Mouse (Mus musculus): ENCODE measurements around the gene Btbd7. TPM values are rescaled to one million over a fixed set of nuclear protein-coding genes. Genes with fewer than 3 reads are reported as not detected.

Btbd7 gene
- polyA plus RNA-seq, 1 experiment from 2014 or later: 18.1 TPM

DNA sequence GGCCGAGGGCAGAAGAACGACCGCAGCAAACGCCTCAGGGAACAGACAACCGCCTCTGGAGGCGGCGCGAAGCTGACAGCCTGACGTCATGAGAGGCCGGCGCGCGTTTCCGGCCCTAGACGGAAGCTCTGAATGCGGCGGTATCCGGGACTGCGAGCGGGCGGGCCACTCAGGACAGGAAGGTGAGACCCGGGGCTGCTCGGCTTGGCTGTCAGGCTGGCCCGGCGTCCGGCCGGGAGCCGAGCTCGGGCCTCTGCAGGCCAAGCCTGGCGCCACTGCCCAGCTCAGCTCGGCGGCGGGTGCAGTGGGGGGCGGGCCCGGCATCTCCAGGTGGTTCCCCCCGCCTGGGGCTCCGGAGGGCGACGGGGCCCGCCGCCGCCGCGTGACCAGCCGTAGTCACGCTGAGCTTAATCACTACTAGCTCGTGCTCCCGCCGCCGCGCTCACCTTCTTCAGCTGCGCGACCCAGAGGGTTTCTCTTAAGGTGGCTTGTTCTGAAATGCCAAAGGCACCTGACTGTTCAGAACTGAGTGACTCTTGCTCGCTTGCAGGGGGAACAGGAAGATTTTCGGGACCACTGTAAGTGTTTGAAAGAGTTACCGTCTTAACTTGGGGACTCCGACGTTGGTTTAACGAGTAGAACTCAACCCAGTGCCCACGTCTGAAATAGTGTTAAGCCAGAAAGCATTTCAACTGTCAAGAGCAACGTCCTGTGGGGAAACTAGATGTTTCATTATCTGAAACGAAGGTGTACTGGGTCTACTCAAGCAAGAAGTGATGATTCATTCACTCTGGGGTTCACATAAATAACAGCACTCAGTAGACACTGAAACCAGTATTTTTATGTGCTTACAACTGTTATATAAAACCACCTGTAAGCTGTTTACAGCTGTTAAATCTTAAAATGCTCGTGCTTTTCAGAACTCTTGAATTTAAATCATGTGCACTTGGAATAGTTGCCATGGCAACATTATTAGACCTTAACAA is 134.4 kb downstream of the Btbd7 start, which contains the start of the genes Moap1 and Tmem251:
Gene Moap1 (minus strand): TSS at position 73 of the 986 bp plus-strand sequence.
Gene Tmem251 (plus strand): TSS at position 174 of the 986 bp plus-strand sequence.
- Histone ChIP-seq H3K4me1 (replicated peaks; ENCODE audit: control insufficient read depth, insufficient read depth, low read length) (peaks cover 15% of the 10 kb centered on the region), H3K36me3 (ENCODE audit: control insufficient read depth, insufficient read depth, low read length) (peaks cover 2% of the 10 kb centered on the region; the same call in 1 of the 2 replicates), H3K27ac (ENCODE audit: low read length) (peak within 1 kb of the TSS; percentile 92), H3K9ac (ENCODE audit: low read length) (peak within 1 kb of the TSS; percentile 86), H3K4me2 (ENCODE audit: low read depth, low read length) (peak within 1 kb of the TSS; percentile 70), H3K4me3 (ENCODE audit: low read length) (peak within 1 kb of the TSS; percentile 88), H3K9me3 (ENCODE audit: control insufficient read depth, low read length) (no peaks in the 10 kb centered on the region), H3K27me3 (ENCODE audit: control insufficient read depth, insufficient read depth, low read depth, low read length) (no peaks in the 10 kb centered on the region)
- peak; percentile 98 for ATAC-seq (ENCODE audit: low read depth)
- under 1% methylated on average over 63 of the region's 63 CpGs for WGBS

DNA sequence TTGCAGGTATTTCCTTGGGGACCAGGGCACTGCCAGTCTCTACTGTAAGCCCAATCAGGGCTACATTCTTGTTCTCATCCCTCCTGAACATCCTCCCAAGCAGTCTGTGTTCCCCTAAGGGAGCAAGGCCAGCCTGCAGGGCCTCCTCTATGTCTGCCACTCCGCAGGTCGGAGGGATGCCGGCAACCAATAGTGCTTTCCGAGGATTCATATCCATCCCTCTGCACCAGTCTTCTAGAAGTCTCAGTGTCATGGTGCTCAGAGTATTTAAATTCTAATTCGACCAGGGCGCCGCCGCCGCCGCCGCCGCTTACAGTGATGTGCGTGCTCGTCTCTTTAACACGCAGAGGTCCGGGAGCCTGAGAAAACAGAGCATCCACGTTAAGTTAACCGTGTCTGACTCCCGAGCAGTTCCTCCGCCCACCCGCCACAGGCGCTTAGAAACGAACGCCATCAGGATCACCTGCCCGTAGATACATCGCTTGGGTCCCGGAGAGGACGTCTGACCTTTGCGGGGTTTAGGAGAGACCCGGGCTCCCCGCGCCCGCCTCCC is 135.2 kb downstream of the Btbd7 start:
- ATAC-seq (ENCODE audit: low read depth): peak; percentile 32; the same call in 1 of the 2 replicates
- under 1% methylated on average over 33 of the region's 33 CpGs for WGBS

DNA sequence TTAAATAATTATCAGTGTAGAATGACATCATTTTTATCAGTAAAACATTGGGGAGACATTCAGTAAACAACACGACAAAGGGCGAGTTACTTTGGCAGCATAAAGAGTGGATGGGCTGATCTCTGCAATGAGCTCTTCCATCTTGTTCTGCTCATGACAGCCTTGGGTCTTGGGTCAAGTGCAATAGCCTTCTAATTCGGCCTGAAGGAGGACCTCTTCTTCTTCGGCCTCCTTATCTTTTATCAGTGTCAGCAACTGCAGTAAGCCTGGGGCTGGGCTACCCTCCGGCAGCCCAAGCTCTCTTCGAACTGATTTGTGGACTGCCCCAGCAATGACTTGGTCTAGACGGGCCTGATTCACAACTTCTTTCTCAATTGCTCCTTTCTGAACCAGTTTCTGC is 136.2 kb downstream of the Btbd7 start:
- no peak overlapping the region for H3K4me3 ChIP-seq (ENCODE audit: low read length)
- no peaks in the 10 kb centered on the region for H3K36me3 ChIP-seq (ENCODE audit: control insufficient read depth, insufficient read depth, low read length)
- no peaks in the 10 kb centered on the region for H3K9me3 ChIP-seq (ENCODE audit: control insufficient read depth, low read length)
- no peak overlapping the region for H3K27ac ChIP-seq (ENCODE audit: low read length)
- WGBS: 72% methylated on average over 7 of the region's 7 CpGs
- no peak overlapping the region for H3K9ac ChIP-seq (ENCODE audit: low read length)
- H3K4me2 ChIP-seq (ENCODE audit: low read depth, low read length): no peak overlapping the region
- ATAC-seq (ENCODE audit: low read depth): no peak
- peaks cover 15% of the 10 kb centered on the region for H3K4me1 ChIP-seq (replicated peaks; ENCODE audit: control insufficient read depth, insufficient read depth, low read length)
- no peaks in the 10 kb centered on the region for H3K27me3 ChIP-seq (ENCODE audit: control insufficient read depth, insufficient read depth, low read depth, low read length)

More for the DNA sequence above, 135.2 kb downstream of the Btbd7 start:
- Histone ChIP-seq H3K36me3 (ENCODE audit: control insufficient read depth, insufficient read depth, low read length) (no peaks in the 10 kb centered on the region), H3K27ac (ENCODE audit: low read length) (peak overlapping the region; percentile 92), H3K27me3 (ENCODE audit: control insufficient read depth, insufficient read depth, low read depth, low read length) (no peaks in the 10 kb centered on the region), H3K9ac (ENCODE audit: low read length) (peak overlapping the region; percentile 86), H3K9me3 (ENCODE audit: control insufficient read depth, low read length) (no peaks in the 10 kb centered on the region), H3K4me1 (replicated peaks; ENCODE audit: control insufficient read depth, insufficient read depth, low read length) (peaks cover 15% of the 10 kb centered on the region), H3K4me3 (ENCODE audit: low read length) (peak overlapping the region; percentile 88), H3K4me2 (ENCODE audit: low read depth, low read length) (peak overlapping the region; percentile 70)

DNA sequence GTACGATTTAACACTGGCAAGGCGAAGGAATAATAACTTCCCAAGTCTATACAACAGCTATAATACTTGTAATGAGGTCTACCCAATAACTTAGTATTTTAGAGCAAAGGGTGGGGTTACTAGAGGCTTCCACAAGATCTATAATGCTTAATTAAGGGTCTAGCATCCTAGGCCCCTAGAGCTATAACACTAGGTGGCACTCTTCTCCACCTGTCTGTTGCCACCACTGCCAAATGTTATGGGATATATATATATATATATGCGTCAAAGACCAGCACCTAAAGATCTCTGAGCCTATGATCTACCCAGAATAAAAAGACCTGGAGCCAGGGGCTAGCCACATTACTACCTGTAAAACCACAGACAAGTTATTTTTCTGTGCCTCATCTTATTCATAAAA is 138.0 kb downstream of the Btbd7 start:
- H3K9me3 ChIP-seq (ENCODE audit: control insufficient read depth, low read length): no peaks in the 10 kb centered on the region
- H3K4me2 ChIP-seq (ENCODE audit: low read depth, low read length): no peak overlapping the region
- no peak overlapping the region for H3K4me3 ChIP-seq (ENCODE audit: low read length)
- H3K27me3 ChIP-seq (ENCODE audit: control insufficient read depth, insufficient read depth, low read depth, low read length): no peaks in the 10 kb centered on the region
- 64% methylated on average over 3 of the region's 3 CpGs for WGBS
- H3K9ac ChIP-seq (ENCODE audit: low read length): no peak overlapping the region
- peaks cover 15% of the 10 kb centered on the region for H3K4me1 ChIP-seq (replicated peaks; ENCODE audit: control insufficient read depth, insufficient read depth, low read length)
- no peaks in the 10 kb centered on the region for H3K36me3 ChIP-seq (ENCODE audit: control insufficient read depth, insufficient read depth, low read length)
- no peak overlapping the region for H3K27ac ChIP-seq (ENCODE audit: low read length)
- ATAC-seq (ENCODE audit: low read depth): no peak

GRCm38 (mm10) chr12:102739096-102739495 is 139.2 kb downstream of the Btbd7 start:
- Histone ChIP-seq H3K4me3 (ENCODE audit: low read length) (no peak overlapping the region), H3K27me3 (ENCODE audit: control insufficient read depth, insufficient read depth, low read depth, low read length) (no peaks in the 10 kb centered on the region), H3K4me1 (replicated peaks; ENCODE audit: control insufficient read depth, insufficient read depth, low read length) (peaks cover 7% of the 10 kb centered on the region), H3K27ac (ENCODE audit: low read length) (no peak overlapping the region), H3K9ac (ENCODE audit: low read length) (no peak overlapping the region), H3K9me3 (ENCODE audit: control insufficient read depth, low read length) (no peaks in the 10 kb centered on the region), H3K36me3 (ENCODE audit: control insufficient read depth, insufficient read depth, low read length) (no peaks in the 10 kb centered on the region), H3K4me2 (ENCODE audit: low read depth, low read length) (no peak overlapping the region)
- 67% methylated on average over 5 of the region's 5 CpGs for WGBS
- no peak for ATAC-seq (ENCODE audit: low read depth)

DNA sequence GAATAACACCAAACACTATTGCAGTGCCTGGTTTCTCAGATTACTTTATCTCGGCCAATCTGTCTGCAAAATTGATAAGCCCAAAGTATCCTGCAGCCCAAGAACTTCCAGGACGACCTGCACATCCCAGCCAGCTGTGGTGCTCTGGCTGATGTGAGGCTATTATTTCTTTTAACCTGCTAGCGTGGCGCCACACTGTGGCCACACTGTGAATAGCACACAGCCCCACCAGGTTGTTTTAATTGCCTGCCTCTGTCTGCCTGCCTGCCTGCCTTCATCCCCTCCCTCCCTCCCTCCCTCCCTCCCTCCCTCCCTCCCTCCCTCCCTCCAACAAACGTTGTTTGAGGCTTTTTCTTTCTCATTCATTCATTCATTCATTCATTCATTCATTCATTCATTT is 144.9 kb downstream of the Btbd7 start:
- no peak overlapping the region for H3K4me2 ChIP-seq (ENCODE audit: low read depth, low read length)
- H3K36me3 ChIP-seq (ENCODE audit: control insufficient read depth, insufficient read depth, low read length): no peaks in the 10 kb centered on the region
- peaks cover 9% of the 10 kb centered on the region for H3K4me1 ChIP-seq (replicated peaks; ENCODE audit: control insufficient read depth, insufficient read depth, low read length)
- no peak overlapping the region for H3K27ac ChIP-seq (ENCODE audit: low read length)
- H3K27me3 ChIP-seq (ENCODE audit: control insufficient read depth, insufficient read depth, low read depth, low read length): no peaks in the 10 kb centered on the region
- no peak overlapping the region for H3K4me3 ChIP-seq (ENCODE audit: low read length)
- ATAC-seq (ENCODE audit: low read depth): no peak
- no peaks in the 10 kb centered on the region for H3K9me3 ChIP-seq (ENCODE audit: control insufficient read depth, low read length)
- 7% methylated on average over 4 of the region's 5 CpGs for WGBS
- no peak overlapping the region for H3K9ac ChIP-seq (ENCODE audit: low read length)

DNA sequence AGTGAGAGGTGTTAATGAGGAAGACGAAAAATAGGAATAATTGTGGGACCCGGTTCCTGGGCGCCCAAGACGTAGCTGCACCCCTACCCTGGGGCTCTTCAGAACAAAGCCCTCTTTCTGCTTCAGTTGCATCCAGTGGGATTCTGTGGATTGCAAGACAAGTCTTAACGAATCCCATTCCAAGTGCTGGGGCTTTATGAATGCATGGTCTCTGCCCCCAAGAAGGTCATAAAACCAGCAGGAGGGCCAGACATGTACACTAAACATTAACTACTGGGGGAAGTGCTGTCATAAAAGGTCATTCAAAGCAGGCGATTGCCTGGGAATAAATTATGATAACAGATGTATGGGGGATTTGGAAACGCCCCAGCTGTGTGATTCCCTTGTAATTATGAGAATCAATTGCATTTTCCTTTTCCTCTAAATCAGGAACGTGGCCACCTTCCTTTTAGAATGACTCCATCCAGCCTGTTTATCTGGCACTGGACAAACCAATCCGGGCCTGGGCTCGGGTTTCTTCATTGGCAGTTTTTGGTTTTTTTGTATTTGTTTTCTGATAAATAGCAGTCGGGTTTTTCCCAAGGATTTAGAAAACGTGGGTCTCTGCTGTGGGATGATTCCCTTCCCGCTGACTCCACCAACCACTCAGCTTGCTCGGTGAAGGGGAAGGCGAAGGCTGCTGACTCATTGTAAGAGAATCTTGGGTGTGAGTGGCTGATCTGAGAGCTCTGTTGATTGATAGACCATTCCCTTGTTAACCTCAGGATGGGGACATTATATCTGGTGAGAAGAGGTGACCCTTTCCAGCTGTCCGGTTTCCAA is 147.3 kb downstream of the Btbd7 start:
- peak overlapping the region; percentile 31; the same call in 1 of the 2 replicates for H3K4me3 ChIP-seq (ENCODE audit: low read length)
- peak overlapping the region; percentile 50 for H3K4me2 ChIP-seq (ENCODE audit: low read depth, low read length)
- H3K27me3 ChIP-seq (ENCODE audit: control insufficient read depth, insufficient read depth, low read depth, low read length): no peaks in the 10 kb centered on the region
- peaks cover 9% of the 10 kb centered on the region for H3K4me1 ChIP-seq (replicated peaks; ENCODE audit: control insufficient read depth, insufficient read depth, low read length)
- H3K36me3 ChIP-seq (ENCODE audit: control insufficient read depth, insufficient read depth, low read length): no peaks in the 10 kb centered on the region
- no peak overlapping the region for H3K27ac ChIP-seq (ENCODE audit: low read length)
- no peaks in the 10 kb centered on the region for H3K9me3 ChIP-seq (ENCODE audit: control insufficient read depth, low read length)
- H3K9ac ChIP-seq (ENCODE audit: low read length): no peak overlapping the region
- ATAC-seq (ENCODE audit: low read depth): peak; percentile 11; the same call in 1 of the 2 replicates
- 32% methylated on average over 16 of the region's 16 CpGs for WGBS

All from lung, embryonic 16.5 days (tissue).